Mouse (Mus musculus): ENCODE measurements at regions not wholly inside any gene's neighbourhood (a gene's known extent, or its start where the extent isn't known, plus 50 kb on each side); places are given as distances from the start of the nearest gene placed in this dataset.
"Not testable (repeated sequence)": the region's sequence is repeated elsewhere in the genome, so short reads cannot be mapped to it uniquely, and the experiment has no call there.

DNA sequence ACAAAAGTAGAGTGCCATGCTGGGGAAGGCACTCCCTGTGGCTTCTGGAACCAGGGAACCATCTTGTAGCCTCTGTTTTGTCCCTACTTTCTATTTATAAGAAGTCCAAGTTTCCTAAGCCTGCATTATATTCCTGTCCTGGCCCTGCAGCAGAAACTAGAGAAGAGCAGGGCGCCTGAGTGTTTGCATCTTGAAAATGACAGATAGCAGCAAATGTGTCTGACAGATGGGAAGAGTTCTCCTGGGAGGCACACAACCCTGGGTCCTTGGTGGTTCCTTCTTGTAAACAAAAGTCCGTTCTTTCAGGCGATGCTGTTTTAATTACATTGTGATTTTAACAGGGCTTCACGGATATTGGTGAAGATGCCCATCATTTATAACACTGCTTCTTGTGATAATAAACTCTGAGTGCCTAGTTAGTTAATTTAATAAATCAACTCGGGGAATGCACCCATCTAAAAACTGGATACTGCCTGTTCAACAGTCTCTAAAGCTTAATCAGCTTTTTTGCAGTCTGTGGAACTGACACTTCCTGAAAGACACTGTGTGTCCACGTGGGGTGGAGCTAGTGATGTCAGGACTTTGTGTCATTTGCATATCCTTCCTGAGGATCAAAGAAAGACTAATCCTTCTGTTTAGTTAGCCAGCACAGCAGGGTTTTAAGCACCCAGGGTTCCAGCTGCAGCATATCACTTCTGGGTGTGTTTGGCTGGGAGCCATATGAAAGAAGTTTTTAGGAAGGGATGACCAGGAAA is 188.3 kb upstream of the Ccdc54 start:
- H3K36me3 ChIP-seq (ENCODE audit: control insufficient read depth, insufficient read depth, low read length): no peaks in the 10 kb centered on the region
- peak overlapping the region; percentile 16; the same call in 1 of the 2 replicates for H3K4me2 ChIP-seq (ENCODE audit: low read length)
- H3K4me1 ChIP-seq (ENCODE audit: control insufficient read depth in 2 of 2, insufficient read depth in 2 of 2, low read length in 2 of 2): peaks cover 7 to 14% of the 10 kb centered on the region in 2 experiments
- WGBS: 33% methylated on average over 6 of the region's 6 CpGs
- no peak overlapping the region for H3K4me3 ChIP-seq (ENCODE audit: control insufficient read depth in 1 of 2, insufficient read depth in 1 of 2, low read depth in 1 of 2, low read length in 2 of 2)
- H3K9me3 ChIP-seq (ENCODE audit: control insufficient read depth, low read length): no peaks in the 10 kb centered on the region
- no peak for ATAC-seq (ENCODE audit: insufficient number of reproducible peaks, insufficient read depth, low FRiP score, low read depth)
- no peak overlapping the region for H3K27ac ChIP-seq (replicated peaks in 1 of 2; ENCODE audit: control insufficient read depth in 1 of 2, insufficient read depth in 1 of 2, low read depth in 2 of 2, low read length in 2 of 2)
- H3K27me3 ChIP-seq (ENCODE audit: control insufficient read depth, insufficient read depth, low read length): no peaks in the 10 kb centered on the region
- no peak overlapping the region for H3K9ac ChIP-seq (ENCODE audit: low read length)

DNA sequence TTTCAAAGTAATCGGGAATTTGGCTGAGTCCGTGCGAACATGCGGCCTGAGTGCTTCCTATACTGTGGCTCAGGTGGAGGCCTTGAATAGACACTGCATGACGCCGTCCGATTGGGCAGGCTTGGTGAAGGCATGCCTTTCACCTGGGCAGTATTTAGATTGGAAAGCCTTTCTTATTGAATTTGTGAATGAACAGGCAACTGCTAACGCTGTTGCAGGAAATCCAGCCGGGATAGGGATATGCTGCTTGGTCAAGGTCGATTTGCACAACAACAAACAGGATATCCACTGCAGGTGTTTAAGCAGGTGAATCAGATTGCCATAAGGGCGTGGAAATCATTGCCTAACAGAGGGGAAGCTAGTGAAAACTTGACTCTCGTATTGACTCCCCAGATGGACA is 183.7 kb upstream of the Ccdc54 start:
- not testable (repeated sequence) for ATAC-seq (ENCODE audit: insufficient number of reproducible peaks, insufficient read depth, low FRiP score, low read depth)
- 93% methylated on average over 12 of the region's 12 CpGs for WGBS

DNA sequence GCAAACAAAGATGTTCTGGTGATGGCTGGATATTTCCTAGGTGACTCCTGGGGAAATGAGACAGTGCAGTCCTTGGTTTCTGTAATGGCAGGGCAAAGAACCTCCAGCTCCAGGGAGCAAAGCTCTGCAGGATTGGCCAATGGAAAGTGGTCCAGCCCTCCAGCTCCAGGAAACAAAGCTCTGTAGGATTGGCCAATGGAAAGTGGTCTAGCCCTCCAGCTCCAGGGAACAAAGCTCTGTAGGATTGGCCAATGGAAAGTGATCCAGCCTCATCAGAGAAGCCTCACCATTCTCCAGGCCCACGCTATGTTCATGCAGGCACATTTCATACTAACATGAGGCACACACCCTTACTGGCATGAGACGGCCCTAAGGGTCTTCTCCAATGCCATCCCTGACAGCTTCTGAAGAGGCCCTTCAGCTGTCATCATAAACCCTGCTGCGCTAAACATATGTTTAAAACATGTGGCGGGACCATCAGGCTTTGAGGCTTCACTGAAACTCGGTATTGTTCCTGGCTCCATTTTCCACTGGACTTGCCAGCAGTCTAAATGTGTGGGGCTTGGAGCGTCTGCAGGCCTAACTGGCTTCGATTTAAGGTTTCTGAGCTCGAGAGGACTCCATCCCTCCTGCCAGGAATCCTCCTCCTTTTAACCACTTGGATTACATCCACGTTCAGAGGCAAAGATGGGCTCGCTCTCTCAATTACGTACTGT is 175.3 kb upstream of the Ccdc54 start:
- ATAC-seq (ENCODE audit: insufficient number of reproducible peaks, insufficient read depth, low FRiP score, low read depth): no peak

More for the DNA sequence above, 183.7 kb upstream of the Ccdc54 start:
- H3K27me3 ChIP-seq (ENCODE audit: control insufficient read depth, insufficient read depth, low read length); H3K9ac ChIP-seq (ENCODE audit: low read length); H3K4me1 ChIP-seq (ENCODE audit: control insufficient read depth in 2 of 2, insufficient read depth in 2 of 2, low read length in 2 of 2); H3K9me3 ChIP-seq (ENCODE audit: control insufficient read depth, low read length); H3K4me3 ChIP-seq (ENCODE audit: control insufficient read depth in 1 of 2, insufficient read depth in 1 of 2, low read depth in 1 of 2, low read length in 2 of 2); H3K36me3 ChIP-seq (ENCODE audit: control insufficient read depth, insufficient read depth, low read length); H3K4me2 ChIP-seq (ENCODE audit: low read length); H3K27ac ChIP-seq (replicated peaks in 1 of 2; ENCODE audit: control insufficient read depth in 1 of 2, insufficient read depth in 1 of 2, low read depth in 2 of 2, low read length in 2 of 2): not testable (repeated sequence)

DNA sequence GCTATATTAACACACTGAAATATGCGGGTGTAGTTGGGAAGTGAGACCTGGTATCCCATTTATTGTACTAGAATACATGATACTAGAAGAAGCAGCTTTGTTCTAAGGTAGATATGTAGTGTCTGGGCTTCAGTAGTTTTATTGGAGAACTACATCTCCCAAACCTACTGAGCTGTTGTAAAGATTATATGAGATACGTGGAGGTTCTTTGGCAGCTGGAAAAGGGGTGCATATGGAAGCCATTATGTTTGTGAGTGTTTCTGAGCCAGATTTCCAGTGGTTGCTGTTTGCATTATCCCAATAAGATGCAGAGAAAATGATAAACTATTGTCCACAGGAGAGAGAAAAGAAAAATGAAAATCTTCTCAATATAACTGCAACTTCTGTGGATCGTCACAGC is 171.1 kb upstream of the Ccdc54 start:
- Histone ChIP-seq H3K9me3 (ENCODE audit: control insufficient read depth, low read length) (no peaks in the 10 kb centered on the region), H3K9ac (ENCODE audit: low read length) (no peak overlapping the region), H3K36me3 (ENCODE audit: control insufficient read depth, insufficient read depth, low read length) (no peaks in the 10 kb centered on the region), H3K4me3 (ENCODE audit: control insufficient read depth in 1 of 2, insufficient read depth in 1 of 2, low read depth in 1 of 2, low read length in 2 of 2) (no peak overlapping the region), H3K4me1 (ENCODE audit: control insufficient read depth in 2 of 2, insufficient read depth in 2 of 2, low read length in 2 of 2) (no peaks in the 10 kb centered on the region), H3K4me2 (ENCODE audit: low read length) (no peak overlapping the region), H3K27me3 (ENCODE audit: control insufficient read depth, insufficient read depth, low read length) (no peaks in the 10 kb centered on the region), H3K27ac (replicated peaks in 1 of 2; ENCODE audit: control insufficient read depth in 1 of 2, insufficient read depth in 1 of 2, low read depth in 2 of 2, low read length in 2 of 2) (no peak overlapping the region)
- 83% methylated on average over 3 of the region's 3 CpGs for WGBS
- no peak for ATAC-seq (ENCODE audit: insufficient number of reproducible peaks, insufficient read depth, low FRiP score, low read depth)

More for the DNA sequence above, 175.3 kb upstream of the Ccdc54 start:
- Histone ChIP-seq H3K9me3 (ENCODE audit: control insufficient read depth, low read length) (no peaks in the 10 kb centered on the region), H3K4me1 (ENCODE audit: control insufficient read depth in 2 of 2, insufficient read depth in 2 of 2, low read length in 2 of 2) (no peaks in the 10 kb centered on the region), H3K27ac (replicated peaks in 1 of 2; ENCODE audit: control insufficient read depth in 1 of 2, insufficient read depth in 1 of 2, low read depth in 2 of 2, low read length in 2 of 2) (no peak overlapping the region), H3K27me3 (ENCODE audit: control insufficient read depth, insufficient read depth, low read length) (no peaks in the 10 kb centered on the region), H3K36me3 (ENCODE audit: control insufficient read depth, insufficient read depth, low read length) (no peaks in the 10 kb centered on the region), H3K4me2 (ENCODE audit: low read length) (no peak overlapping the region), H3K4me3 (ENCODE audit: control insufficient read depth in 1 of 2, insufficient read depth in 1 of 2, low read depth in 1 of 2, low read length in 2 of 2) (no peak overlapping the region), H3K9ac (ENCODE audit: low read length) (no peak overlapping the region)
- 79% methylated on average over 11 of the region's 11 CpGs for WGBS

DNA sequence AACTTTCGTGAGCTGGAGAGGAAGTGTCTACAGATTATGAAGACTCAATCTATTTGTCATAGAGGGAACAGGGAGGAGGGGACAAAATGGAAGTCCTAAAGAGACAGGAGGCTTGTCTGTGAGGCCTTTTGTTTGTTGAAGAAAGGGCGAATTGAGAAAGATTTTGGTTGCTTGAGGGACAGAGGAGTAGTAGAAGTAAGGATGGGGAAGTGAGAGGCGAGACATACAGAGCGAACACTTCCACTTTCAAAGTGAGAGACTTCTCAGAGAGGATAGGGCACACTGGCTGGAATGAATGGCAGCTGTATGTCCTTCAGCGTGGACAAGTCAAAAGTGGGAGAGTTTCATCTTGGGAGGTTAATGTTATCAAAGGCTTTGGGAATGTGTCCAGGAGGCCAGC is 169.0 kb upstream of the Ccdc54 start:
- WGBS: 77% methylated on average over 5 of the region's 5 CpGs
- H3K4me1 ChIP-seq (ENCODE audit: control insufficient read depth in 2 of 2, insufficient read depth in 2 of 2, low read length in 2 of 2): no peaks in the 10 kb centered on the region
- H3K9ac ChIP-seq (ENCODE audit: low read length): no peak overlapping the region
- H3K4me3 ChIP-seq (ENCODE audit: control insufficient read depth in 1 of 2, insufficient read depth in 1 of 2, low read depth in 1 of 2, low read length in 2 of 2): no peak overlapping the region
- H3K27me3 ChIP-seq (ENCODE audit: control insufficient read depth, insufficient read depth, low read length): no peaks in the 10 kb centered on the region
- ATAC-seq (ENCODE audit: insufficient number of reproducible peaks, insufficient read depth, low FRiP score, low read depth): no peak
- no peak overlapping the region for H3K27ac ChIP-seq (replicated peaks in 1 of 2; ENCODE audit: control insufficient read depth in 1 of 2, insufficient read depth in 1 of 2, low read depth in 2 of 2, low read length in 2 of 2)
- H3K4me2 ChIP-seq (ENCODE audit: low read length): no peak overlapping the region
- H3K36me3 ChIP-seq (ENCODE audit: control insufficient read depth, insufficient read depth, low read length): no peaks in the 10 kb centered on the region
- no peaks in the 10 kb centered on the region for H3K9me3 ChIP-seq (ENCODE audit: control insufficient read depth, low read length)

DNA sequence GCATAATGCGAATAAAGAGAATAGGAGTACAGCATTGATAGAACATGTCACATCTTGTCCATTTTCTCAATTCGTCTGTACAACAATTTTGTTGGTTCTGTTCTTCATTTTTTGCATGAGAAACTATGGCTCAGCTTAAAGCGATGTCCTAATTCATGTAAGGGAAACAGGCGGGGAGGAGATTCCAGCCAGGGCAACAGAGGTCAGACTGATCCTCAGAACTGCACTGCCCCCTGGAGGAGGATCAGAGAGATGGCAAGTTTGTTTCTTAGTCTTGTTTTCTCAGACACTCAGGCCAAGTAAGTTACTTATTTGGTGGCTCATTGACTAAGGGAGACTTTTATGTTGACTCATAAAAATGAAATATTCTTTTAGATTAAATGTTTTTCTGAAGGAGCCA is 165.7 kb upstream of the Ccdc54 start:
- no peak overlapping the region for H3K27ac ChIP-seq (replicated peaks in 1 of 2; ENCODE audit: control insufficient read depth in 1 of 2, insufficient read depth in 1 of 2, low read depth in 2 of 2, low read length in 2 of 2)
- H3K27me3 ChIP-seq (ENCODE audit: control insufficient read depth, insufficient read depth, low read length): no peaks in the 10 kb centered on the region
- no peak overlapping the region for H3K9ac ChIP-seq (ENCODE audit: low read length)
- no peak for ATAC-seq (ENCODE audit: insufficient number of reproducible peaks, insufficient read depth, low FRiP score, low read depth)
- H3K36me3 ChIP-seq (ENCODE audit: control insufficient read depth, insufficient read depth, low read length): no peaks in the 10 kb centered on the region
- no peak overlapping the region for H3K4me2 ChIP-seq (ENCODE audit: low read length)
- 42% methylated on average over 4 of the region's 4 CpGs for WGBS
- H3K9me3 ChIP-seq (ENCODE audit: control insufficient read depth, low read length): no peaks in the 10 kb centered on the region
- no peak overlapping the region for H3K4me3 ChIP-seq (ENCODE audit: control insufficient read depth in 1 of 2, insufficient read depth in 1 of 2, low read depth in 1 of 2, low read length in 2 of 2)
- H3K4me1 ChIP-seq (ENCODE audit: control insufficient read depth in 2 of 2, insufficient read depth in 2 of 2, low read length in 2 of 2): peaks cover 17 to 26% of the 10 kb centered on the region in 2 experiments

DNA sequence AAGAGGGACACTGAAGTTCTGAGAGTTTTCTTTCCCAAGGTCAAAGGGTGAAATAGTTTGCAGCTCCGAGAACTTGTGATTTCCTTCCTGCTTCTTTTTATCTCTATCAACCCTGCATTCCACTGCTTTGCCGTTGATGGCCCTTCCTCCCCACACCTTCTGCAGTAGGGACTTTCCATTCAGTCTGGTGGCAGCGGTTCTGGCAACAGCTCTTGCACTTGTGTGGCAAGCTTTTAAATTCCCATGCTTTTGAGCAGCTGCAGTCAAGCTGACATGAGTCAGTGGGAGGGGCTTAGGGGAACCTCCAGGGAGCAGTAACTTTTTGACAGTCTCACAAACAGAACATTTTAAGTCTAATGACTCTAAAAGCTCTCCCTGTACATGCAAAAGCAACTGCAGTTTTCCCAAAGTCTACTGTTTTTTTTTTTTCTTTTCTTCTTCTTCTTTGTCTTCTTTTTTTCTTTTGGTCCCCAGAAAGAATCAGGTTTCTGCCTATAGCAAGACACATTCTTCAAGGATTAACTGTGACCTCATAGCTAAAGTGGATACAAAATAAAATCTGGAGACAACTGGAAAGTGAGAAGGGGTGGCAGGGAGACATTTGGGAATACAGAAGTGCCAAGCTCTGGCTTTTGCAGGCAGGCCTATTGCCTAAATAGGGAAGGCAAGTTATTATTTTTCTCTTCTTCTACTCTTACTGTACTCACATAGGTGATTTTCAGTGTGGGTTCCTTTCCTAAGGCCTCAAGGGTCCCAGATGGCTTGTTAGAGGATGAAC is 162.8 kb upstream of the Ccdc54 start:
- Histone ChIP-seq H3K4me1 (ENCODE audit: control insufficient read depth in 2 of 2, insufficient read depth in 2 of 2, low read length in 2 of 2) (peaks cover 20 to 31% of the 10 kb centered on the region in 2 experiments), H3K9me3 (ENCODE audit: control insufficient read depth, low read length) (no peaks in the 10 kb centered on the region), H3K36me3 (ENCODE audit: control insufficient read depth, insufficient read depth, low read length) (no peaks in the 10 kb centered on the region), H3K4me2 (ENCODE audit: low read length) (peak overlapping the region; percentile 29; the same call in 1 of the 2 replicates), H3K9ac (ENCODE audit: low read length) (no peak overlapping the region), H3K4me3 (ENCODE audit: control insufficient read depth in 1 of 2, insufficient read depth in 1 of 2, low read depth in 1 of 2, low read length in 2 of 2) (no peak overlapping the region), H3K27me3 (ENCODE audit: control insufficient read depth, insufficient read depth, low read length) (no peaks in the 10 kb centered on the region), H3K27ac (replicated peaks in 1 of 2; ENCODE audit: control insufficient read depth in 1 of 2, insufficient read depth in 1 of 2, low read depth in 2 of 2, low read length in 2 of 2) (peak overlapping the region; percentile 93 to 94)
- WGBS: 0% methylated on average over 3 of the region's 3 CpGs
- peak; percentile 80 for ATAC-seq (ENCODE audit: insufficient number of reproducible peaks, insufficient read depth, low FRiP score, low read depth)
